Mouse (Mus musculus) neural tube, embryonic 15.5 days (tissue): ENCODE data around the gene Sac3d1. TPM values are rescaled to one million over a fixed set of nuclear protein-coding genes. Genes with fewer than 3 reads are reported as not detected.

Experiments
- ATAC-seq: fragments of 200-750 bp; cut with Nextera tagmentation; 2 replicates; pipeline ENCODE4 v1.8.0; 2017; ENCODE audit warnings: mild to moderate bottlenecking, moderate TSS enrichment, moderate library complexity; ENCODE audit not compliant: low FRiP score
- H3K27ac ChIP-seq: fragments of 300-500 bp; sonication (generic); replicated peaks from 2 replicates; pipeline ENCODE4 v1.5.1; 2015; ENCODE audit warnings: mild to moderate bottlenecking, inconsistent platforms
- H3K27me3 ChIP-seq: fragments of 300-500 bp; sonication (generic); replicated peaks from 2 replicates; pipeline ENCODE4 v1.6.1; 2015; ENCODE audit warnings: inconsistent platforms
- H3K36me3 ChIP-seq: fragments of 300-500 bp; sonication (generic); 2 replicates; pipeline ENCODE4 v1.6.1; 2015; ENCODE audit warnings: inconsistent platforms
- H3K4me1 ChIP-seq: fragments of 300-500 bp; sonication (generic); 2 replicates; pipeline ENCODE4 v1.6.1; 2015; ENCODE audit warnings: inconsistent platforms
- H3K4me2 ChIP-seq: fragments of 300-500 bp; sonication (generic); 2 replicates; pipeline ENCODE4 v1.6.1; 2015; ENCODE audit warnings: inconsistent platforms, mild to moderate bottlenecking, moderate library complexity
- H3K4me3 ChIP-seq: fragments of 300-500 bp; sonication (generic); replicated peaks from 2 replicates; pipeline ENCODE4 v1.5.1; 2015; ENCODE audit warnings: mild to moderate bottlenecking, inconsistent platforms
- H3K9ac ChIP-seq: fragments of 300-500 bp; sonication (generic); replicated peaks from 2 replicates; pipeline ENCODE4 v1.6.1; 2015; ENCODE audit warnings: mild to moderate bottlenecking, inconsistent platforms
- H3K9me3 ChIP-seq: fragments of 300-500 bp; sonication (generic); replicated peaks from 2 replicates; pipeline ENCODE4 v1.6.1; 2016; ENCODE audit warnings: inconsistent platforms
- WGBS: fragments of 180-500 bp; shearing (Covaris S2); methylation state at CpG from one replicate; pipeline ENCODE4 v1.1.7; 2015; ENCODE audit warnings: mixed read lengths; 5-methylcytosine and 5-hydroxymethylcytosine counted together
- polyA plus RNA-seq: library from polyadenylated mRNA; unstranded; fragments of >200 nt; fragmentation: Nextera tagmentation; extraction: Ambion mirVana; gene quantifications from 2 replicates; pipeline ENCODE4 v1.2.1, GENCODE M21; 2015

Gene Sac3d1
- polyA plus RNA-seq, 1 experiment from 2014 or later: 52.7 TPM

- peaks cover 30% of the 10 kb centered on the region for H3K4me1 ChIP-seq
- ATAC-seq: peak; percentile 91
- H3K9me3 ChIP-seq: no peaks in the 10 kb centered on the region
- under 1% methylated on average over 58 of the region's 58 CpGs for WGBS
- peak within 1 kb of the TSS; percentile 94 for H3K4me2 ChIP-seq
- H3K27me3 ChIP-seq: no peaks in the 10 kb centered on the region
- peaks cover 34% of the 10 kb centered on the region for H3K36me3 ChIP-seq
- peak within 1 kb of the TSS; percentile 65 for H3K9ac ChIP-seq
- H3K27ac ChIP-seq: peak within 1 kb of the TSS; percentile 71
- peak within 1 kb of the TSS; percentile 67 for H3K4me3 ChIP-seq
These were observed 33.8 kb downstream of the Sac3d1 start, which contains the start of the genes Zfpl1 and Cdca5 for GRCm38 (mm10) chr19:6084478-6085248. TSS of gene Zfpl1 (minus strand) at chr19:6084956. TSS of gene Cdca5 (plus strand) at chr19:6084983.

GRCm38 (mm10) chr19:6082156-6082555 lies 36.3 kb downstream of the Sac3d1 start, which contains the start of gene Gm28374:
TSS of gene Gm28374 (minus strand) at chr19:6082256.
- H3K27ac ChIP-seq: no peak within 1 kb of the TSS
- H3K4me3 ChIP-seq: no peak within 1 kb of the TSS
- peaks cover 35% of the 10 kb centered on the region for H3K36me3 ChIP-seq
- H3K4me1 ChIP-seq: peaks cover 37% of the 10 kb centered on the region
- H3K27me3 ChIP-seq: no peaks in the 10 kb centered on the region
- H3K9me3 ChIP-seq: no peaks in the 10 kb centered on the region
- 92% methylated on average over 9 of the region's 9 CpGs for WGBS
- ATAC-seq: no peak
- H3K9ac ChIP-seq: no peak within 1 kb of the TSS
- H3K4me2 ChIP-seq: no peak within 1 kb of the TSS

GRCm38 (mm10) chr19:6079983-6080480 lies 38.4 kb downstream of the Sac3d1 start, which contains the start of gene Tmem262:
TSS of gene Tmem262 (plus strand) at chr19:6080033.
- Histone ChIP-seq H3K9me3 (no peaks in the 10 kb centered on the region), H3K4me3 (no peak within 1 kb of the TSS), H3K9ac (no peak within 1 kb of the TSS), H3K27ac (no peak within 1 kb of the TSS), H3K4me2 (no peak within 1 kb of the TSS), H3K4me1 (peaks cover 45% of the 10 kb centered on the region), H3K36me3 (peaks cover 35% of the 10 kb centered on the region), H3K27me3 (no peaks in the 10 kb centered on the region)
- no peak for ATAC-seq
- 94% methylated on average over 12 of the region's 12 CpGs for WGBS

- Histone ChIP-seq H3K9me3 (no peaks in the 10 kb centered on the region), H3K9ac (peak within 1 kb of the TSS; percentile 63), H3K27me3 (no peaks in the 10 kb centered on the region), H3K4me3 (peak within 1 kb of the TSS; percentile 63), H3K36me3 (peaks cover 24% of the 10 kb centered on the region), H3K4me2 (peak within 1 kb of the TSS; percentile 91), H3K4me1 (peaks cover 27% of the 10 kb centered on the region), H3K27ac (peak within 1 kb of the TSS; percentile 92)
- 2% methylated on average over 33 of the region's 33 CpGs for WGBS
- peak; percentile 87 for ATAC-seq
These were observed 41.7 kb downstream of the Sac3d1 start, which contains the start of gene Vps51 for GRCm38 (mm10) chr19:6076564-6077393. TSS of gene Vps51 (minus strand) at chr19:6077231.

- Histone ChIP-seq H3K27me3 (no peaks in the 10 kb centered on the region), H3K9ac (no peak overlapping the region), H3K9me3 (no peaks in the 10 kb centered on the region), H3K36me3 (peaks cover 29% of the 10 kb centered on the region), H3K4me1 (peaks cover 27% of the 10 kb centered on the region), H3K4me3 (no peak overlapping the region), H3K4me2 (no peak overlapping the region), H3K27ac (no peak overlapping the region)
- no peak for ATAC-seq
- WGBS: 90% methylated on average over 5 of the region's 5 CpGs
These were observed 44.6 kb downstream of the Sac3d1 start for GRCm38 (mm10) chr19:6073889-6074288.

GRCm38 (mm10) chr19:6071261-6071660 lies 47.2 kb downstream of the Sac3d1 start:
- H3K27ac ChIP-seq: no peak overlapping the region
- no peak overlapping the region for H3K4me2 ChIP-seq
- peaks cover 30% of the 10 kb centered on the region for H3K36me3 ChIP-seq
- no peak overlapping the region for H3K4me3 ChIP-seq
- peaks cover 37% of the 10 kb centered on the region for H3K4me1 ChIP-seq
- no peaks in the 10 kb centered on the region for H3K9me3 ChIP-seq
- no peak for ATAC-seq
- no peak overlapping the region for H3K9ac ChIP-seq
- 95% methylated on average over 19 of the region's 19 CpGs for WGBS
- no peaks in the 10 kb centered on the region for H3K27me3 ChIP-seq

- Histone ChIP-seq H3K4me1 (peaks cover 37% of the 10 kb centered on the region), H3K36me3 (peaks cover 30% of the 10 kb centered on the region), H3K27me3 (no peaks in the 10 kb centered on the region), H3K27ac (no peak overlapping the region), H3K9me3 (no peaks in the 10 kb centered on the region), H3K9ac (no peak overlapping the region), H3K4me2 (no peak overlapping the region), H3K4me3 (no peak overlapping the region)
- ATAC-seq: no peak
- 94% methylated on average over 31 of the region's 31 CpGs for WGBS
These were observed 47.7 kb downstream of the Sac3d1 start for GRCm38 (mm10) chr19:6070571-6071250.

GRCm38 (mm10) chr19:6069851-6070250 lies 48.6 kb downstream of the Sac3d1 start:
- Histone ChIP-seq H3K36me3 (peaks cover 30% of the 10 kb centered on the region), H3K4me1 (peaks cover 32% of the 10 kb centered on the region), H3K9ac (no peak overlapping the region), H3K27ac (no peak overlapping the region), H3K4me2 (no peak overlapping the region), H3K4me3 (no peak overlapping the region), H3K9me3 (no peaks in the 10 kb centered on the region), H3K27me3 (no peaks in the 10 kb centered on the region)
- WGBS: 96% methylated on average over 10 of the region's 10 CpGs
- ATAC-seq: no peak

GRCm38 (mm10) chr19:6068951-6069350 lies 49.5 kb downstream of the Sac3d1 start:
- ATAC-seq: no peak
- no peak overlapping the region for H3K4me2 ChIP-seq
- H3K27ac ChIP-seq: no peak overlapping the region
- H3K9me3 ChIP-seq: no peaks in the 10 kb centered on the region
- no peak overlapping the region for H3K4me3 ChIP-seq
- peaks cover 30% of the 10 kb centered on the region for H3K36me3 ChIP-seq
- peaks cover 33% of the 10 kb centered on the region for H3K4me1 ChIP-seq
- WGBS: 82% methylated on average over 4 of the region's 4 CpGs
- no peaks in the 10 kb centered on the region for H3K27me3 ChIP-seq
- no peak overlapping the region for H3K9ac ChIP-seq

- Histone ChIP-seq H3K4me3 (peak within 1 kb of the TSS; percentile 62), H3K9ac (peak within 1 kb of the TSS; percentile 91), H3K4me2 (peak within 1 kb of the TSS; percentile 97), H3K27ac (peak within 1 kb of the TSS; percentile 93), H3K4me1 (peaks cover 44% of the 10 kb centered on the region), H3K36me3 (peaks cover 26% of the 10 kb centered on the region), H3K9me3 (no peaks in the 10 kb centered on the region), H3K27me3 (no peaks in the 10 kb centered on the region)
- peak; percentile 90 for ATAC-seq
- 6% methylated on average over 33 of the region's 33 CpGs for WGBS
These were observed 50.6 kb downstream of the Sac3d1 start, which contains the start of gene Tm7sf2 for GRCm38 (mm10) chr19:6067724-6068415. TSS of gene Tm7sf2 (minus strand) at chr19:6068373.
